Mouse (Mus musculus) spleen, adult 12 weeks (tissue): ENCODE measurements around the gene Ssh2.
"Not testable (repeated sequence)": the region's sequence is repeated elsewhere in the genome, so short reads cannot be mapped to it uniquely, and the experiment has no call there.

ENCODE experiments used
- DNase-seq: peaks from one replicate; pipeline ENCODE4 v3.0.0; 2022; ENCODE audit warnings: low spot score

Ssh2 gene

GRCm38 (mm10) chr11:77231514-77231913 lies 15.4 kb downstream of the Ssh2 start:
- DNase-seq = no peak

- DNase-seq = no peak
These were observed 19.2 kb downstream of the Ssh2 start for GRCm38 (mm10) chr11:77235267-77235666.

- no peak for DNase-seq
These were observed 23.7 kb downstream of the Ssh2 start for GRCm38 (mm10) chr11:77239658-77240345.

GRCm38 (mm10) chr11:77240466-77241246 lies 24.6 kb downstream of the Ssh2 start:
- no peak for DNase-seq

- no peak for DNase-seq
These were observed 26.8 kb downstream of the Ssh2 start for GRCm38 (mm10) chr11:77242912-77243311.

- DNase-seq = no peak
These were observed 36.7 kb downstream of the Ssh2 start for GRCm38 (mm10) chr11:77252826-77253225.

DNA sequence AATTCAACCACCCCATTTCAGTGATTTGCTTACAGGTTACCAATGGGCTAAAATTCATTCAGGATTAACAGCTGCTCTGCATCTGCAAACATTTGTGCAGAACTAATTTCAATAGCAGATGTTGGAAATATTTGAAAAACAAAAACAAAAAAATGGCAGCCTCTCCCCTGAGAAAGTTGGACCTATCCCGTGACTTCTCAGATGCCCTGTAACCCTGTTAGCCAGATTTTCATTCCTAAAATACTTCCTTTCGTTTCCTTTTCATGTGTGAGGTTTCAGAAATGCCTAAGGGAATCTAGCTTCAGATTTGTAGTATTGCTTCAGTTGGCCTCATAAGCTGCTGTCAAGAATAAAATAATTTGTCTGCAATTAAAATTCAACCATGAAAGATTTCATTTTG lies 43.4 kb downstream of the Ssh2 start:
- DNase-seq = no peak

GRCm38 (mm10) chr11:77267401-77267800 lies 51.3 kb downstream of the Ssh2 start:
- no peak for DNase-seq

DNA sequence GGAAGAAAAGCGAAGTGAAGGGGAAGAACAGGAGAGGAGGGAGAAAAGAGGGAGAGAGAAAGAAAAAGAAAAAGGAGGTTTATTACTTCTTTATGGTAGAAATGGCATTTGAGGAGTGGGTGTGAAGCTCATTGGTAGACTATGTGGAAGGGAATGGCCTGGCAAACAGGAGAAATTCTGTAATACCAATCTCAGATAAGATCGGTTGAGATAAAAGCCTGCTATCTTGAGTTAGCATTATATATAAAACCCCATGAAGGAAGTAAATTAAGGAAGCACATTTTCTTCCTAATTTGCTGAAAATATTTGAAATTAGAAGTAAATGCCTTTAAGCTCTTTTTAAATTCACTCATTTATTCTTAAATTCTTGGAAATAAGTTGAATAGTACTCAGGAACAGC lies 59.9 kb downstream of the Ssh2 start:
- DNase-seq = no peak

DNA sequence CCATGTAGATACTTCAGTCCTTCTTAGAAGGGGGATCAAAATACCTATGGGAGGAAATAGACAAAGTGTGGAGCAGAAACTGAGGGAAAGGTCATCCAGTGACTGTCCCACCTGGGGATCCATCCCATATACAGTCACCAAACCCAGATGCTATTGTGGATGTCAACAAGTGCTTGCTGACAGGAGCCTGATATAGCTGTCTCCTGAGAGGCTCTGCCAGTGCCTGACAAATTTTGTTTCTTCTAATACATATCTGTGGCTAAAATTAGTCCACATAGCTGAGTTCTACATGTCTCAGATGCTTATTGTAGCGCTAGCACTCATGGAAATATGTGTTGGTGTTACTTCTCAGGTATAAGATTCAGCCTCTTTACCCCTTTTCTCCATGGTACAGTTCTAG lies 62.5 kb downstream of the Ssh2 start:
- not testable (repeated sequence) for DNase-seq

- no peak for DNase-seq
These were observed 64.1 kb downstream of the Ssh2 start for GRCm38 (mm10) chr11:77280219-77280618.

- no peak for DNase-seq
These were observed 75.4 kb downstream of the Ssh2 start for GRCm38 (mm10) chr11:77291447-77291846.

DNA sequence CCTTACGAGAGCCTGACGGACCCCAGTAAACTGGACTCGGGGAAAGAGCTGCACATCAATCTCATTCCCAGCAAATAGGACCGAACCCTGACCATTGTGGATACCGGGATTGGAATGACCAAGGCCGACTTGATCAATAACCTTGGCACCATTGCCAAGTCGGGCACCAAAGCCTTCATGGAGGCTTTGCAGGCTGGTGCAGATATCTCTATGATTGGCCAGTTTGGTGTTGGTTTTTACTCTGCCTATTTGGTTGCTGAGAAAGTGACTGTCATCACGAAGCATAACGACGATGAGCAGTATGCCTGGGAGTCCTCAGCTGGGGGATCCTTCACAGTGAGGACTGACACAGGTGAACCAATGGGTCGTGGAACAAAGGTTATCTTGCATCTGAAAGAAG lies 77.6 kb downstream of the Ssh2 start:
- DNase-seq = not testable (repeated sequence)

GRCm38 (mm10) chr11:77297246-77297645 lies 81.2 kb downstream of the Ssh2 start:
- DNase-seq = no peak

DNA sequence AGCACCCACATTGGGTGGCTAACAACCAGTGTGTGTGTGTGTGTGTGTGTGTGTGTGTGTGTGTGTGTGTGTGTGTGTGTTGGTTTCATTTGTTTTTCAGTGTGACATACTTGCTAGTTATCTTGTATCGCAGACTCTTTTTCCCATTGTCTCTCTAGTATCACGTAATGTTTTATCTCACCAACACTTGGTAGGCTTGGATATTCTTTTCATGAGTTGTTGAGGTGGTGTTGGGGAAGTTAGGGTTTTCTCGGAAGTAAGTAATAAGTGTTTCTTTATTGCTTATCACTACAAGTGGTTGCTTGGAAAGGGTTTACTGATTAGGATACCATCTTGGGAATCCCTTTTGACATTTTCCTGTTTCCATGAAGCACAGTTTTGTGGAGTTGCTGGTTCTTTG lies 91.1 kb downstream of the Ssh2 start:
- DNase-seq = no peak

DNA sequence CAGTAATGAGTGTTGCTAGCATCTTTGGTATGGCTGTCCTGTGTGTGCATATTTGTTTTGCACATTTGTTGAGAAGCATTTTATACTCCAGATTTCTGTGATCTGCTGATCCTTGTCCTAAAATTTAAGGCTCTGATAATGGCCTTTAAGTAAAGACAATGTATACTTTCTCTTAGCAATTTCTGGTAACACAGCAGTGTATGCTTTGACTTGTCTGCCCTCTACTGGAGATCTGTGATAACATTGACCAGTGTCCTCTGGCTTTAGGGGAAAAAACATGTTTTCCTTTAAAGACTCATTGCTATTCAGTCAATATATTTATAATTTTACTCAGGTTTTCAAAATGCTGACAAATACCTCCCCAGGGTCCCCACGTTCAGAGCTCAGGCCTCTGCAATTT lies 92.4 kb downstream of the Ssh2 start:
- no peak for DNase-seq

GRCm38 (mm10) chr11:77317721-77318477 lies 101.8 kb downstream of the Ssh2 start:
- no peak for DNase-seq

- DNase-seq = no peak
These were observed 102.5 kb downstream of the Ssh2 start for GRCm38 (mm10) chr11:77318478-77319118.

DNA sequence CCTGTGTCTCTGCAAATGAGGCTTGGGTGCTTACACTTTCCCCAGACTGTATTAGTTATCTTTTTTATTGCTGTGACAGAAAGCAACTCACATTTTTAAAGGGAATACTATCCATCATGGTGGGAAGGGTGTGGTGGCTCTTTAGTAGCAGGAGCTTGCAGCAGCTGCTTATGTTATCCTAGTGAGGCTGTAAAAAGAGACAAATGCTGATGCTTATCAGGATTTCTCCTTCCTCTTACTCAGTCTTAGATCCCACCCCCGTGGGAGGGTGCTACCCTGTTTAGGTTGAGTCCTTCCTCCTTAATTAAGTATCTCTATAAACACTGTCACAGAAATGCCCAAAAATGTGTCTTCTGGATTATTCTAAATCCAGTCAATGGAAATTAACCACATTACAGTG lies 105.1 kb downstream of the Ssh2 start:
- DNase-seq = no peak

- no peak for DNase-seq
These were observed 114.4 kb downstream of the Ssh2 start for GRCm38 (mm10) chr11:77330529-77330928.

DNA sequence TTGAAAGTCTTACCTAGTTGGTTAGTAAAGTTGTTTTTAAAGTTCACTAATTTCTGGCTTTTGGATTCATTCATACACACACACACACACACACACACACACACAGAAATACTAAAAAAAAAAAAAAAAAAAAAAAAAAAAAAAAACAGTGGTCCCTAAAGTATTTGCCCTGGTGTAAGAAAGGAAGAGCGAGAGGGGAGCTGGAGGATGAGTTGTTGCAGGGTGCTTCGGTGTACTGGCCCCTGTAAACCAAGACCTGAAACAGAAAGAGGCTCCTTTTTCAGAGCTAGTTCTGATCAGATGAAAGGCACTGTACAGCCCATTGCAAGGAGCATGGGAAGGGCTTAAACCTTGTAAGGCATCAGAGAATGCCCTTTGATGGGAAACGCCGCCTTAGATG lies 131.2 kb downstream of the Ssh2 start:
- DNase-seq = no peak

- DNase-seq = peak; percentile 87
These were observed 132.2 kb downstream of the Ssh2 start for GRCm38 (mm10) chr11:77348142-77348741.
